Mouse (Mus musculus): Measurements from ENCODE around the gene Lsm12. TPM values are rescaled to one million over a fixed set of nuclear protein-coding genes. Genes with fewer than 3 reads are reported as not detected.

Gene Lsm12
- polyA plus RNA-seq, 1 experiment: 39.6 TPM

DNA sequence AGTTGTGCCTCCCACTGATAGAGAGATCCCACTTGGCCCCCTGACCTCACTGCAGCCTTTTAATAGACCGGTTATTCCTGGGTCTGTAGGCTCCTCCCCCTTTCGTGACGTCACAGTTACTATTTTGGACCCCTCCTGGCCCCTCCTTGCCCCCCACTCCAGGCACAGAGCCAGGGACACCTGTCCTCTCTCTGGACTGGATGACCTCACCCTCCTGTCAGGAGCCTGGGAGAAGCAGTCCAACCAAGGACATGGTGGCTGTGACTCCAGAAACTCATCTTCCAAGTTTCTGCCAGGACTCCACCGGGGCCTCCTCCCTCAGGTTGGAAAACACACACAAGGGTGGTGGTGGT is 34.9 kb upstream of the Lsm12 start:
- no peak for TF ChIP-seq POLR2A (IDR thresholded peaks at IDR 0.05; ENCODE audit: low read depth, low read length)
- no peak for TF ChIP-seq CTCF (conservative IDR thresholded peaks at IDR 0.05; ENCODE audit: insufficient read depth, insufficient read length, low read depth, low read length)
- Histone ChIP-seq H3K27me3 (replicated peaks; ENCODE audit: control insufficient read depth, insufficient read depth, low read length) (no peaks in the 10 kb centered on the region), H3K36me3 (ENCODE audit: control insufficient read depth, insufficient read depth, low read length) (no peaks in the 10 kb centered on the region), H3K4me3 (ENCODE audit: insufficient read depth, low read depth, low read length) (no peak overlapping the region), H3K4me1 (ENCODE audit: control insufficient read depth, insufficient read depth, low read length) (peaks cover 58% of the 10 kb centered on the region), H3K27ac (ENCODE audit: insufficient read depth, low read depth, low read length) (no peak overlapping the region)
- DNase-seq: peak; percentile 37
- WGBS: 34% methylated on average over 4 of the region's 4 CpGs

DNA sequence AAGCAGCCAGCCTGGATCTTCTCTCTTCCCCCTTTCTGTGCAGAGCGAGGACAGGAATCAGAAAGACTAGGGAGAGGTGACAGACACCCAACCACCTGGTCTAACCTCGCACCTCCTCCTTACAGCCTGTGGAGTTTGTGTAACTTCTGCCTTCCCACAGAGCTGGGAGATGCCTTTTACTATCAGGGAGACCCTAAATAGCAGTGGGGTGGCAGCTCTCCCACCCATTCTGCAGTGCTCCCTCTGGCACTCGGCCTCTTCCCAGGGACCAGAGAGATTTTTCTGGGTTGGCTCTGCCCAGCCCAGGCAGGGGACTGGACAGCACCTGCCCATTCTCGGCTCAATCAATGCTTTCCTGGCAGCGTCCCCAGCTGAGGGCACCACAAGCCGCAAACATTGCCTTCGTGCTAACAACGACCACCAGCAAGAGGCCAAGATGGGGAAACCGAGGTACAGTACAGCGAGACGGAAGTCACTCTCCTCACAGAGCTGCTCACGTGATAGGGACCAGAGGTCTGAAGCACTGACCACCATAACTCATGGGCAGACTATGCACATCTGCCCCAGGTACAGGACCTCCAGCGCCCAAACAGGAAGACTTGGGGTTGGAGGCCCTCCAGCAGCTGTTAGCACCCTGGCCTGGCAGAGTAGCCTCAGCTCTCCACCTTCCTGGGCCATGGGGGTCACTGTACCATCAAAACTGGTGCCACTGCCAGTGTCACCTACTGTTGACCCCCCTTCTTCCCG is 34.3 kb upstream of the Lsm12 start:
- Histone ChIP-seq H3K27ac (ENCODE audit: insufficient read depth, low read depth, low read length) (peak overlapping the region; percentile 78), H3K27me3 (replicated peaks; ENCODE audit: control insufficient read depth, insufficient read depth, low read length) (no peaks in the 10 kb centered on the region), H3K36me3 (ENCODE audit: control insufficient read depth, insufficient read depth, low read length) (no peaks in the 10 kb centered on the region), H3K4me1 (ENCODE audit: control insufficient read depth, insufficient read depth, low read length) (peaks cover 61% of the 10 kb centered on the region), H3K4me3 (ENCODE audit: insufficient read depth, low read depth, low read length) (no peak overlapping the region)
- no peak for TF ChIP-seq POLR2A (IDR thresholded peaks at IDR 0.05; ENCODE audit: low read depth, low read length)
- no peak for TF ChIP-seq CTCF (conservative IDR thresholded peaks at IDR 0.05; ENCODE audit: insufficient read depth, insufficient read length, low read depth, low read length)
- WGBS: 52% methylated on average over 14 of the region's 14 CpGs
- DNase-seq: peak; percentile 20

- 0% methylated on average over 10 of the region's 10 CpGs for WGBS
Measured at GRCm38 (mm10) chr11:102218783-102219182, 33.7 kb upstream of the Lsm12 start.

GRCm38 (mm10) chr11:102217876-102218430 is 32.9 kb upstream of the Lsm12 start:
- Histone ChIP-seq H3K4me1 (ENCODE audit: control insufficient read depth, insufficient read depth, low read length) (peaks cover 61% of the 10 kb centered on the region), H3K4me3 (ENCODE audit: insufficient read depth, low read depth, low read length) (peak overlapping the region; percentile 40), H3K27me3 (replicated peaks; ENCODE audit: control insufficient read depth, insufficient read depth, low read length) (no peaks in the 10 kb centered on the region), H3K27ac (ENCODE audit: insufficient read depth, low read depth, low read length) (peak overlapping the region; percentile 44), H3K36me3 (ENCODE audit: control insufficient read depth, insufficient read depth, low read length) (no peaks in the 10 kb centered on the region)
- TF ChIP-seq CTCF (conservative IDR thresholded peaks at IDR 0.05; ENCODE audit: insufficient read depth, insufficient read length, low read depth, low read length) (no peak), POLR2A (IDR thresholded peaks at IDR 0.05; ENCODE audit: low read depth, low read length) (no peak)
- WGBS: 44% methylated on average over 7 of the region's 7 CpGs
- peak; percentile 56 for DNase-seq

More at GRCm38 (mm10) chr11:102218783-102219182, 33.7 kb upstream of the Lsm12 start:
- Histone ChIP-seq H3K27ac (ENCODE audit: insufficient read depth, low read depth, low read length) (peak overlapping the region; percentile 78), H3K4me1 (ENCODE audit: control insufficient read depth, insufficient read depth, low read length) (peaks cover 61% of the 10 kb centered on the region), H3K36me3 (ENCODE audit: control insufficient read depth, insufficient read depth, low read length) (no peaks in the 10 kb centered on the region), H3K27me3 (replicated peaks; ENCODE audit: control insufficient read depth, insufficient read depth, low read length) (no peaks in the 10 kb centered on the region), H3K4me3 (ENCODE audit: insufficient read depth, low read depth, low read length) (peak overlapping the region; percentile 40)
- DNase-seq: peak; percentile 99
- TF ChIP-seq CTCF (conservative IDR thresholded peaks at IDR 0.05; ENCODE audit: insufficient read depth, insufficient read length, low read depth, low read length) (no peak), POLR2A (IDR thresholded peaks at IDR 0.05; ENCODE audit: low read depth, low read length) (peak; percentile 89)

GRCm38 (mm10) chr11:102217396-102217795 is 32.3 kb upstream of the Lsm12 start:
- H3K4me1 ChIP-seq (ENCODE audit: control insufficient read depth, insufficient read depth, low read length): peaks cover 57% of the 10 kb centered on the region
- 71% methylated on average over 6 of the region's 6 CpGs for WGBS
- TF ChIP-seq CTCF (conservative IDR thresholded peaks at IDR 0.05; ENCODE audit: insufficient read depth, insufficient read length, low read depth, low read length): no peak
- no peak for TF ChIP-seq POLR2A (IDR thresholded peaks at IDR 0.05; ENCODE audit: low read depth, low read length)
- DNase-seq: peak; percentile 22
- H3K27me3 ChIP-seq (replicated peaks; ENCODE audit: control insufficient read depth, insufficient read depth, low read length): no peaks in the 10 kb centered on the region
- H3K36me3 ChIP-seq (ENCODE audit: control insufficient read depth, insufficient read depth, low read length): no peaks in the 10 kb centered on the region
- no peak overlapping the region for H3K4me3 ChIP-seq (ENCODE audit: insufficient read depth, low read depth, low read length)
- H3K27ac ChIP-seq (ENCODE audit: insufficient read depth, low read depth, low read length): no peak overlapping the region

- WGBS: 45% methylated on average over 5 of the region's 5 CpGs
- Histone ChIP-seq H3K4me1 (ENCODE audit: control insufficient read depth, insufficient read depth, low read length) (peaks cover 54% of the 10 kb centered on the region), H3K4me3 (ENCODE audit: insufficient read depth, low read depth, low read length) (no peak overlapping the region), H3K27ac (ENCODE audit: insufficient read depth, low read depth, low read length) (no peak overlapping the region), H3K36me3 (ENCODE audit: control insufficient read depth, insufficient read depth, low read length) (no peaks in the 10 kb centered on the region), H3K27me3 (replicated peaks; ENCODE audit: control insufficient read depth, insufficient read depth, low read length) (no peaks in the 10 kb centered on the region)
- DNase-seq: no peak
- TF ChIP-seq CTCF (conservative IDR thresholded peaks at IDR 0.05; ENCODE audit: insufficient read depth, insufficient read length, low read depth, low read length) (no peak), POLR2A (IDR thresholded peaks at IDR 0.05; ENCODE audit: low read depth, low read length) (no peak)
Measured at GRCm38 (mm10) chr11:102216886-102217240, 31.8 kb upstream of the Lsm12 start.

DNA sequence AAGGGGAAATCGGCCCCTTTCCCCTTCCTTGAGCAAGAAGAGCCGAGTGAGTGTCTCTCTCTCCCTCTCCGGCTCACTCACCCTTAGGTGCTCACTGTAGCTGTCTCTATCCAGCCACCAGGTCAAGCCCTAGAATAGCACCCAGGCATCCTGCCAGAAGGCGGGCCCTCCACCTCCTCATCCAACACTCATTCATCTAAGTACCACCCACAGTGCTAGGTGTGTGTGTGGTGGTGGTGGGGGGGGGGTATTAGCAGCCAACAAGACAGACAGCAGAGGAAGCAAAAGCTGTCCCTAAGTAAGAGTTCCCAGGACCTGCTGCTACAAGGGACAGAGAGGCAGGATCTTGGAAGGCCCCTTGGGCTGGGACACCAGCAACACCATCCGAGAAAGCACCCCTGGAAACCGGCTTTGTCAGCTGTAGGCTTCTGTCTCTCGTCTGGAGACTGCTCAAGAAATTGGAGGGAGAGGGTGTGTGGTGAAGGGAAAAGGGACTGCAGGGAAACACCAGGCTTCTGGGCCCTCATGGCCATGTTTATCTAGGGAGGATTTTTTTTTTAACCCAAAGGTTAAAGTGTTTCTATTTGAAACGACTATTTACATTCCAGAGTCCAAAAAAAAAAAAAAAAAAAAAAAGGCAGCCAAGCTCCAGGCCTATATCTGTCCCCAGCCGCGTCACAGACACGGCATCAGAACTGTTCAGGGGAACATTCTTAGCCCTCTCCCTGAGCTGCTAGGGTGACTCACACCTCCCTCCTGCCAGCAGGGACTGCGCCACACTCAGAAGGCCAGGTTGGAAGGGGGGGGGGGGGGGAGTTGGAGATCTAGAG is 31.2 kb upstream of the Lsm12 start:
- Histone ChIP-seq H3K4me1 (ENCODE audit: control insufficient read depth, insufficient read depth, low read length) (peaks cover 56% of the 10 kb centered on the region), H3K36me3 (ENCODE audit: control insufficient read depth, insufficient read depth, low read length) (no peaks in the 10 kb centered on the region), H3K27me3 (replicated peaks; ENCODE audit: control insufficient read depth, insufficient read depth, low read length) (no peaks in the 10 kb centered on the region), H3K4me3 (ENCODE audit: insufficient read depth, low read depth, low read length) (no peak overlapping the region), H3K27ac (ENCODE audit: insufficient read depth, low read depth, low read length) (no peak overlapping the region)
- WGBS: 14% methylated on average over 12 of the region's 12 CpGs
- 0 out of 2 replicates have a peak, but pooled peaks have one; percentile 9 for TF ChIP-seq CTCF (conservative IDR thresholded peaks at IDR 0.05; ENCODE audit: insufficient read depth, insufficient read length, low read depth, low read length)
- no peak for TF ChIP-seq POLR2A (IDR thresholded peaks at IDR 0.05; ENCODE audit: low read depth, low read length)
- DNase-seq: peak; percentile 91
